Mouse (Mus musculus): ENCODE results near the gene Mbnl1. TPM values are rescaled to one million over a fixed set of nuclear protein-coding genes. Genes with fewer than 3 reads are reported as not detected.

The Mbnl1 gene
- total and polyA plus RNA-seq, 3 experiments: 174 to 332 (median 249) TPM

GRCm38 (mm10) chr3:60608952-60609403 is 136.3 kb downstream of the Mbnl1 start:
- H3K9ac ChIP-seq (ENCODE audit: insufficient read depth, low read depth): no peak overlapping the region
- H3K4me1 ChIP-seq (ENCODE audit: control insufficient read depth in 1 of 2, insufficient read depth in 2 of 2): peaks cover 0 to 23% of the 10 kb centered on the region in 2 experiments; a peak in 2 of 4 replicates
- H3K27me3 ChIP-seq (replicated peaks): no peaks in the 10 kb centered on the region
- peak; percentile 59 for DNase-seq (ENCODE audit: extremely low read depth)
- TF ChIP-seq SIN3A (IDR thresholded peaks at IDR 0.05; ENCODE audit: low read length) (no peak), MXI1 (IDR thresholded peaks at IDR 0.05; ENCODE audit: low read depth, low read length) (no peak), USF2 (conservative IDR thresholded peaks at IDR 0.05; ENCODE audit: low read depth, low read length) (no peak), ETS1 (conservative IDR thresholded peaks at IDR 0.05; ENCODE audit: low read depth, low read length) (no peak), JUND (conservative IDR thresholded peaks at IDR 0.05; ENCODE audit: low read depth, low read length) (0 out of 2 replicates have a peak, but pooled peaks have one; percentile 18), SMC3 (IDR thresholded peaks at IDR 0.05; ENCODE audit: low read depth, low read length) (peak; percentile 47), CHD1 (IDR thresholded peaks at IDR 0.05; ENCODE audit: low read depth, low read length) (no peak), RAD21 (IDR thresholded peaks at IDR 0.05; ENCODE audit: low read depth, low read length) (peak; percentile 53), CTCF (conservative IDR thresholded peaks at IDR 0.05 in 1 of 2, IDR thresholded peaks at IDR 0.05 in 1 of 2; ENCODE audit: low read depth in 2 of 2, low read length in 2 of 2) (peak; percentile 57 to 69), MAFK (IDR thresholded peaks at IDR 0.05; ENCODE audit: insufficient replicate concordance, low read length) (peak; percentile 84), BHLHE40 (IDR thresholded peaks at IDR 0.05; ENCODE audit: low read depth, low read length) (no peak)
- H3K36me3 ChIP-seq (replicated peaks in 1 of 2; ENCODE audit: control insufficient read depth in 1 of 2, insufficient read depth in 1 of 2, low read length in 1 of 2): peaks cover 31 to 57% of the 10 kb centered on the region in 2 experiments
- no peak overlapping the region for H3K27ac ChIP-seq (ENCODE audit: insufficient read depth, low read depth)
- no peak overlapping the region for H3K4me3 ChIP-seq (replicated peaks in 1 of 3; ENCODE audit: low read depth in 2 of 3, low read length in 2 of 3, poor library complexity in 1 of 3)
- H3K9me3 ChIP-seq (replicated peaks; ENCODE audit: low read length): no peaks in the 10 kb centered on the region
- H3K79me2 ChIP-seq (replicated peaks; ENCODE audit: control insufficient read depth, extremely low read depth, insufficient read depth, poor library complexity, severe bottlenecking): peaks cover 39% of the 10 kb centered on the region
- in situ Hi-C loops (cut with MboI; ENCODE audit: low pct_ligation_motif_present, low pct_unique_long_range_greater_than_20kb, low sequenced_read_pairs): no loop called here
- dilution Hi-C loops (cut with MboI; ENCODE audit: extremely low pct_ligation_motif_present, extremely low pct_unique_long_range_greater_than_20kb, low sequenced_read_pairs): no loop called here
- no peak overlapping the region for H3K4me2 ChIP-seq (ENCODE audit: insufficient read depth, low read depth, poor library complexity, severe bottlenecking)

GRCm38 (mm10) chr3:60611839-60612238 is 139.2 kb downstream of the Mbnl1 start:
- Histone ChIP-seq H3K27ac (ENCODE audit: insufficient read depth, low read depth) (no peak overlapping the region), H3K36me3 (replicated peaks in 1 of 2; ENCODE audit: control insufficient read depth in 1 of 2, insufficient read depth in 1 of 2, low read length in 1 of 2) (peaks cover 24 to 39% of the 10 kb centered on the region in 2 experiments), H3K9me3 (replicated peaks; ENCODE audit: low read length) (no peaks in the 10 kb centered on the region), H3K4me3 (replicated peaks in 1 of 3; ENCODE audit: low read depth in 2 of 3, low read length in 2 of 3, poor library complexity in 1 of 3) (no peak overlapping the region), H3K79me2 (replicated peaks; ENCODE audit: control insufficient read depth, extremely low read depth, insufficient read depth, poor library complexity, severe bottlenecking) (peaks cover 28% of the 10 kb centered on the region), H3K27me3 (replicated peaks) (no peaks in the 10 kb centered on the region), H3K4me2 (ENCODE audit: insufficient read depth, low read depth, poor library complexity, severe bottlenecking) (no peak overlapping the region), H3K4me1 (ENCODE audit: control insufficient read depth in 1 of 2, insufficient read depth in 2 of 2) (peaks cover 2 to 45% of the 10 kb centered on the region in 2 experiments; a peak in 3 of 4 replicates), H3K9ac (ENCODE audit: insufficient read depth, low read depth) (no peak overlapping the region)
- in situ Hi-C loops (cut with MboI; ENCODE audit: low pct_ligation_motif_present, low pct_unique_long_range_greater_than_20kb, low sequenced_read_pairs) (no loop called here), dilution Hi-C loops (cut with MboI; ENCODE audit: extremely low pct_ligation_motif_present, extremely low pct_unique_long_range_greater_than_20kb, low sequenced_read_pairs) (no loop called here)
- peak; percentile 84 for TF ChIP-seq ZNF384 (IDR thresholded peaks at IDR 0.05; ENCODE audit: low read depth, low read length)
- no peak for TF ChIP-seq JUND (conservative IDR thresholded peaks at IDR 0.05; ENCODE audit: low read depth, low read length)
- TF ChIP-seq CTCF (conservative IDR thresholded peaks at IDR 0.05 in 1 of 2, IDR thresholded peaks at IDR 0.05 in 1 of 2; ENCODE audit: low read depth in 2 of 2, low read length in 2 of 2): peak; percentile 36 to 74; a peak in 3 of 4 replicates
- TF ChIP-seq ZKSCAN1 (IDR thresholded peaks at IDR 0.05; ENCODE audit: borderline replicate concordance, low read depth, low read length): no peak
- TF ChIP-seq MYC (IDR thresholded peaks at IDR 0.05; ENCODE audit: low read depth, low read length): no peak
- TF ChIP-seq NRF1 (IDR thresholded peaks at IDR 0.05; ENCODE audit: low read depth, low read length): no peak
- TF ChIP-seq HCFC1 (IDR thresholded peaks at IDR 0.05; ENCODE audit: low read depth, low read length): no peak
- TF ChIP-seq RAD21 (IDR thresholded peaks at IDR 0.05; ENCODE audit: low read depth, low read length): peak; percentile 84
- no peak for TF ChIP-seq MAX (IDR thresholded peaks at IDR 0.05; ENCODE audit: low read length)
- no peak for TF ChIP-seq CHD1 (IDR thresholded peaks at IDR 0.05; ENCODE audit: low read depth, low read length)
- no peak for TF ChIP-seq CHD2 (IDR thresholded peaks at IDR 0.05; ENCODE audit: low read length)
- no peak for TF ChIP-seq RCOR1 (conservative IDR thresholded peaks at IDR 0.05; ENCODE audit: low read depth, low read length)
- peak; percentile 71 for TF ChIP-seq SMC3 (IDR thresholded peaks at IDR 0.05; ENCODE audit: low read depth, low read length)
- TF ChIP-seq BHLHE40 (IDR thresholded peaks at IDR 0.05; ENCODE audit: low read depth, low read length): no peak
- no peak for TF ChIP-seq SIN3A (IDR thresholded peaks at IDR 0.05; ENCODE audit: low read length)
- no peak for TF ChIP-seq PAX5 (IDR thresholded peaks at IDR 0.05; ENCODE audit: low read length)
- TF ChIP-seq MXI1 (IDR thresholded peaks at IDR 0.05; ENCODE audit: low read depth, low read length): no peak
- peak; percentile 74 for DNase-seq (ENCODE audit: extremely low read depth)

Measured in CH12.LX (cell line).